Mouse (Mus musculus) intestine, embryonic 16.5 days (tissue): ENCODE results near the gene Fbxw4. TPM values are rescaled to one million over a fixed set of nuclear protein-coding genes. Genes with fewer than 3 reads are reported as not detected.
A peak's percentile ranks its signal among the peaks of the same experiment; 100 is the strongest.

Experiments used
- ATAC-seq: fragments of 200-750 bp; cut with Nextera tagmentation; 2 replicates; pipeline ENCODE4 v1.8.0; 2017; ENCODE audit warnings: moderate TSS enrichment, moderate library complexity
- H3K27ac ChIP-seq: fragments of 300-500 bp; sonication (generic); 2 replicates; pipeline ENCODE4 v1.5.1; 2014; ENCODE audit warnings: mild to moderate bottlenecking, low read length
- H3K27me3 ChIP-seq: fragments of 300-500 bp; sonication (generic); replicated peaks from 2 replicates; pipeline ENCODE4 v1.6.1; 2014; ENCODE audit warnings: low read length, control low read depth, mixed read lengths; ENCODE audit not compliant: control insufficient read depth, insufficient read depth
- H3K36me3 ChIP-seq: fragments of 300-500 bp; sonication (generic); 2 replicates; pipeline ENCODE4 v1.6.1; 2014; ENCODE audit warnings: low read length, control low read depth; ENCODE audit not compliant: control insufficient read depth, insufficient read depth
- H3K4me1 ChIP-seq: fragments of 300-500 bp; sonication (generic); 2 replicates; pipeline ENCODE4 v1.6.1; 2014; ENCODE audit warnings: low read length, control low read depth, mixed read lengths; ENCODE audit not compliant: control insufficient read depth, insufficient read depth
- H3K4me2 ChIP-seq: fragments of 300-500 bp; sonication (generic); 2 replicates; pipeline ENCODE4 v1.6.1; 2014; ENCODE audit warnings: low read depth, low read length, control low read depth
- H3K4me3 ChIP-seq: fragments of 300-500 bp; sonication (generic); 2 replicates; pipeline ENCODE4 v1.5.1; 2014; ENCODE audit warnings: mild to moderate bottlenecking, low read length
- H3K9ac ChIP-seq: fragments of 300-500 bp; sonication (generic); 2 replicates; pipeline ENCODE4 v1.6.1; 2014; ENCODE audit warnings: low read depth, low read length
- H3K9me3 ChIP-seq: fragments of 300-500 bp; sonication (generic); 2 replicates; pipeline ENCODE4 v1.6.1; 2016; ENCODE audit warnings: low read length, control low read depth; ENCODE audit not compliant: control insufficient read depth
- WGBS: fragments of 180-500 bp; shearing (Covaris S2); extraction: QIAGEN DNeasy Blood & Tissue Kit; methylation state at CpG from one replicate; pipeline ENCODE4 v1.1.7; 2014; 5-methylcytosine and 5-hydroxymethylcytosine counted together
- polyA plus RNA-seq: library from polyadenylated mRNA; unstranded; fragments of >200 nt; fragmentation: Nextera tagmentation; extraction: Ambion mirVana; gene quantifications from 2 replicates; pipeline ENCODE4 v1.2.1, GENCODE M21; 2015

The Fbxw4 gene
- polyA plus RNA-seq, 1 experiment from 2014 or later, result 2.5 TPM

DNA sequence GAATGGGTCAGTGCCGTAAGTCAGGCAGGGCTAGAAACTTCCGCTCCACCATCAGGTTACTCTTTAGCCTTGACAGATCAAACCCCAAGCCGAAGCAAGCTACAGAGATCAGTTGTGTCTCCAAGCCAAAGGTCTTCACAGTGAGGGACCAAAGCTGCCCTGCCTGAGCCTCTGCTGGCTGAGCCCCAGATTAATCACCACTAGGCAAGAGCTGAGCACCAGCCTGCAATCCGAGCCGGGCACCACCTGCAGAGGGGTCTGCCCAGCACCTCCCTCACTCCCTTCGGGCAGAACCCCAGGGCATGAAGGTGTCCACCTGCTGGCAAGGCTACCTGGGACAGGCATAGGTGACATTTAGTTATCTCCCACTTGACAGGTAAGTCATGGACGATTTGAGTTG lies 39.1 kb downstream of the Fbxw4 start:
- H3K36me3 ChIP-seq, result no peaks in the 10 kb centered on the region
- no peak overlapping the region for H3K27ac ChIP-seq
- H3K27me3 ChIP-seq, result no peaks in the 10 kb centered on the region
- H3K4me2 ChIP-seq, result no peak overlapping the region
- no peak overlapping the region for H3K4me3 ChIP-seq
- H3K9me3 ChIP-seq, result no peaks in the 10 kb centered on the region
- WGBS, result 60% methylated on average over 7 of the region's 7 CpGs
- H3K4me1 ChIP-seq, result peaks cover 7% of the 10 kb centered on the region
- ATAC-seq, result no peak
- H3K9ac ChIP-seq, result no peak overlapping the region

DNA sequence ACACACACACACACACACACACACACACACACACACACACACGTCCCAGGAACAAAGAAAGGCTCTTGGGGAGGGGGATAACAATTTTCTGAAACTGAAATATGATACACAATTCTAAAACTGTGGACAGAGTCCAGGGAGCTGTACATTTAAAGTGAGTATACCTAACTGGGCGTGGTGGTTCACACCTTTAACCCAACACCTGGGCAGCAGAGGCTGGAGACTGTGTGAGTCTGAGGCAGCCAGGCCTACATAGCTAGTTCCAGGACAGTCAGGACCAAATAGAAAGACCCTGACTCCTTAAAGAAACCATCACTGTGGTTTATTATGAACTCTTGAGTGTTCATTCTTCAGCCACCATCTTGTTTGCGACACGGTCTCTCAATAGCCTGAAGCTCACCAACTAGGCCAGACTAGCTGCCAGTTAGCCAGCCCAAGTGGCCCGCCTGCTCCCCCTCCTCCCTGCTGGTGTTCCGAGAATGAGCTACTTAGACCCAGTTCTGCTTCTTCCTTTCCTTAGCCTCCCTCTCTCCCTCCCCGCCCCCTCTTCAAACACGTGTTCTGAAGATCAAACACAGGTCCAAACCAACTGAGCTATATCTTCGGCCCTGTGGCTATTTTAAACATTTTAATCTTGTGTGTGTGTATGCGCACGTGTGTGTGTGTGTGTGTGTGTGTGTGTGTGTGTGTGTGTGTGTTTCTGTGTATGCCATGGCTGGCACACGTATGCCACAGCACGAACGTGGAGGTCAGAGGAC lies 40.2 kb downstream of the Fbxw4 start:
- no peak for ATAC-seq
- Histone ChIP-seq H3K4me1 (peaks cover 7% of the 10 kb centered on the region), H3K9ac (no peak overlapping the region), H3K4me2 (no peak overlapping the region), H3K9me3 (no peaks in the 10 kb centered on the region), H3K27me3 (no peaks in the 10 kb centered on the region), H3K36me3 (no peaks in the 10 kb centered on the region), H3K27ac (no peak overlapping the region), H3K4me3 (no peak overlapping the region)
- 76% methylated on average over 14 of the region's 14 CpGs for WGBS

DNA sequence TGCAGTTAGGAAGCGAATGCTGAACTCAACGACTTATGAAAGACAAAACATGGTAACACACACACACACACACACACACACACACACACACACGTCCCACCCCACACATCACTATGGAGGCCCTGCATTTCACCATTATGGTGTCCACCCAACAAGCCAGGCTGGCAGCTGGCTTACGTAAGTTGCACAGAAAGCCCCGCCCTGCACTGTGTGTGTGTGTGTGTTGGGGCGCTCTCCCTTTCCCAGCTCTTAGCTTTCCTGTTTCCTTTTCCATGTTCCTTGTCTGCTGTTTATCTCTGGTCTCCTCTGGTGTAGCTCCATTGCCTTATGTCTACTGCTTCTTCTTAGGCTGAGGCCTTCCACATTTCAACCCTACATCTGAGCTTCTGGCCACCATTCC lies 41.9 kb downstream of the Fbxw4 start:
- 79% methylated on average over 6 of the region's 6 CpGs for WGBS
- no peaks in the 10 kb centered on the region for H3K36me3 ChIP-seq
- H3K27ac ChIP-seq, result no peak overlapping the region
- no peak for ATAC-seq
- no peaks in the 10 kb centered on the region for H3K9me3 ChIP-seq
- no peaks in the 10 kb centered on the region for H3K27me3 ChIP-seq
- no peak overlapping the region for H3K4me3 ChIP-seq
- H3K9ac ChIP-seq, result no peak overlapping the region
- H3K4me2 ChIP-seq, result no peak overlapping the region
- peaks cover 7% of the 10 kb centered on the region for H3K4me1 ChIP-seq

DNA sequence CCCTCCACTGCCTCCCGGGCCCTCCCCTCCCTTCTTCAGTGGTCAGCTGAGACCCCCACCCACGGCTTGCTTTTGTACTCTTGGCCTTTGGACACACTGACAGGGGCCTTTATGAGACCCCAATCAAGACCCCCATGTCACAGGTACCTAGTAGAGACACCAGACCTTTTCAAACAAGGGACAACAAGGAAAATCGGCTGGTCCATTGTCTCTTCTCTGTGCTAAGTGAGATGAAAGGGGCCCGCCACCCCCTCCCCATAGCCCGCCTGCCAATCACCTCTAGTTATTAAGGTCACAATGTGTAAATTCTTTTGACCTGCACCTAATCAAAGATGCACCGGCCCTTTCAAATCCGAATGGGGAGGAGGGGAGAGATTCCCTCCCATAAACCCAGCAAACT lies 43.4 kb downstream of the Fbxw4 start:
- Histone ChIP-seq H3K4me3 (no peak overlapping the region), H3K4me2 (no peak overlapping the region), H3K27ac (no peak overlapping the region), H3K27me3 (no peaks in the 10 kb centered on the region), H3K36me3 (no peaks in the 10 kb centered on the region), H3K9me3 (no peaks in the 10 kb centered on the region), H3K4me1 (peaks cover 7% of the 10 kb centered on the region), H3K9ac (no peak overlapping the region)
- 50% methylated on average over 7 of the region's 7 CpGs for WGBS
- ATAC-seq, result no peak

DNA sequence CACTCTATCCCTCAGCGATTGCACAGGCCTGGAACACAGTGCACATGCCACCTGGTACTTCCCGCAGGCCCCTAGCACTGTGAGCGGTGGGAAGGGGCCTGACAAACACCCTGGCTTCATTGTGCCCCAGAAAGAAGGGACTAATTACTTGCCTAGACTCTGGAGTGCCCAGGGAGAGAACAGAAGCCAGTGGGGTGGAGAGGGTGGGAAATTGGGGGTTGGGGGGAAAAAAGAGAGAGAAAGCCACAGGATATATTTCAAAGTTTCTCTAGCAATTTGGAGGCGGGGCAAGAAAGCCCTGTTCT lies 43.9 kb downstream of the Fbxw4 start:
- Histone ChIP-seq H3K27me3 (no peaks in the 10 kb centered on the region), H3K27ac (no peak overlapping the region), H3K9ac (no peak overlapping the region), H3K4me3 (no peak overlapping the region), H3K4me2 (no peak overlapping the region), H3K4me1 (peaks cover 7% of the 10 kb centered on the region), H3K36me3 (no peaks in the 10 kb centered on the region), H3K9me3 (no peaks in the 10 kb centered on the region)
- WGBS, result 52% methylated on average over 4 of the region's 4 CpGs
- no peak for ATAC-seq

DNA sequence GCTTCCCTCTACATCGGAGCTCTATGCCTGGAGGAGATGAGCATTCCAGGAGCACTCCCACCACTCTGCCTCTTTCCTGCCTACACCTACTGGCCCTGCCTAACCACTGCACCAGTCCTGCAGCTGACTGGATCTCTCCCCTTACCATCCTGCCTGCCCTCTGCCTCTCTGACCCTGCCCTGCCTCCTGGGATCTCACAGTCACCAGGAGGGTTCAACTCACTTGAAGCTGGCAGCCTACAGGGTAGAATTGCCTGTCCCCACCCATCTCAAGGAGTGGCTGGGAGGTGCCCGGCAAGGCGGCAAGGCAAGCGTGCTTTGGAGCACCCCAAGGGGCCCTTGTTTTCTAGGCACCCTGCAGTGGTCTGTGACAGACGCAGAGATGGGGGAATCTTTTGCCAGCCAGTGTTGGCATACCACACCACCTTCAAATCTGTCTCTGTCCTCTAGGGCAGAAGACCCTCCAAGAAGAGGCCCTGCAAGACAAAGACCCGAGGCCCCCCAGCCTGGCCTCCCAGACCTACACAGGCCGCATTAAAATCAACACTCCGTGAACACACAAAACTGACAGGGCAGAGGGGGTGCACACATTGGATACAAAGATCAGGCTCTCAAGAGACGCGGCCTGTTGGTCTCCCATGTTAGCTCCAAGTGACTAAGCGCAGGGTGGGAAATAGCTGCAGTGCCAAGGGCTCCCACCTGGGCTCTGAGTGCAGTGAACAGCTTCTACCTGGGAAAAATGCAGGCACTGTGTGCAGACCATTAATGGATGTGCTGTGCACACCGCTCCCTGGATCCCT lies 44.5 kb downstream of the Fbxw4 start:
- no peaks in the 10 kb centered on the region for H3K27me3 ChIP-seq
- 71% methylated on average over 12 of the region's 12 CpGs for WGBS
- no peak overlapping the region for H3K27ac ChIP-seq
- no peaks in the 10 kb centered on the region for H3K9me3 ChIP-seq
- no peaks in the 10 kb centered on the region for H3K36me3 ChIP-seq
- peak; percentile 33; the same call in 1 of the 2 replicates for ATAC-seq
- no peak overlapping the region for H3K9ac ChIP-seq
- no peak overlapping the region for H3K4me3 ChIP-seq
- H3K4me1 ChIP-seq, result peaks cover 7% of the 10 kb centered on the region
- H3K4me2 ChIP-seq, result no peak overlapping the region

DNA sequence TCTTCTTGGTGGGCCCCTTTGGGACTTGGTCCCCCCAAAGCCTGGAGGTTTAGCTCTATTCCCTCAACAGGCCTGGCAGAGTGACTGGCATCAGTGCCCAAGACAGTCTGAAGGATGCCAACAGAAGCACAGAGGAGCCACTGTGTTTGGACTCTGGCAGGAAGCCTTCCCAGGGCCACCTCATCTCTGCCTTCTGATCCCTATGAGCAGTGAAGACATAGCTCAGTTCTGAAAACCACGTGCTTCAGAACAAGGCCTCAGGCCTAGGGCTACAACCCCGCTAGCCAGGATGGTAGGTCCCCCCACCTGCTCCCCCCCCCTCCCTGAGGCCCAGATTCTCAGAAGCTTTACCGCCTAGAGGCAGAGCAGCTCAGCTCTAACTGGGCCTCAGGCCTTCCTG lies 45.2 kb downstream of the Fbxw4 start:
- H3K9me3 ChIP-seq, result no peaks in the 10 kb centered on the region
- H3K27me3 ChIP-seq, result no peaks in the 10 kb centered on the region
- WGBS, result 70% methylated on average over 3 of the region's 3 CpGs
- H3K9ac ChIP-seq, result no peak overlapping the region
- H3K4me3 ChIP-seq, result no peak overlapping the region
- no peak for ATAC-seq
- no peak overlapping the region for H3K4me2 ChIP-seq
- no peak overlapping the region for H3K27ac ChIP-seq
- H3K36me3 ChIP-seq, result no peaks in the 10 kb centered on the region
- peaks cover 5% of the 10 kb centered on the region for H3K4me1 ChIP-seq

DNA sequence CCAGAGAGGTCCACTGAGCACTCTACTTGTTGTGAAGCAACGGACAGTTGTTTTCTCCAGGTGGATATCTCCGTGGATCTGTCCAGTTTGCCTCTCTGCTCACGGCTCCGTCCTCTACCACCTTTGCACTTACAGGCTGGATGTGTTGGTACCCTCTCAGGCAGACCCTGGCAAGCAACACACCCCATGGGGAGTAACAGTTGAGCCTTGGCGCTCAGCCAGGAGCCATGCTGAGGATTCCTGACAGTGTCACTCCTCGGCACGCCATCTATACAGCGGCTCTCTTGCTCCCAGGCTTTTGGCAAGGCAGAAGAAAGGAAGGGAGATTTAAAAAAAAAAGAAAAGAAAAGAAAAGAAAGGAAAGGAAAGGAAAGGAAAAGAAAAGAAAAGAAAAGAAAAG lies 45.7 kb downstream of the Fbxw4 start:
- H3K4me3 ChIP-seq, result no peak overlapping the region
- H3K4me2 ChIP-seq, result no peak overlapping the region
- no peaks in the 10 kb centered on the region for H3K27me3 ChIP-seq
- 79% methylated on average over 8 of the region's 8 CpGs for WGBS
- H3K36me3 ChIP-seq, result no peaks in the 10 kb centered on the region
- no peak overlapping the region for H3K27ac ChIP-seq
- H3K9me3 ChIP-seq, result no peaks in the 10 kb centered on the region
- peaks cover 4% of the 10 kb centered on the region for H3K4me1 ChIP-seq
- no peak overlapping the region for H3K9ac ChIP-seq
- ATAC-seq, result no peak

DNA sequence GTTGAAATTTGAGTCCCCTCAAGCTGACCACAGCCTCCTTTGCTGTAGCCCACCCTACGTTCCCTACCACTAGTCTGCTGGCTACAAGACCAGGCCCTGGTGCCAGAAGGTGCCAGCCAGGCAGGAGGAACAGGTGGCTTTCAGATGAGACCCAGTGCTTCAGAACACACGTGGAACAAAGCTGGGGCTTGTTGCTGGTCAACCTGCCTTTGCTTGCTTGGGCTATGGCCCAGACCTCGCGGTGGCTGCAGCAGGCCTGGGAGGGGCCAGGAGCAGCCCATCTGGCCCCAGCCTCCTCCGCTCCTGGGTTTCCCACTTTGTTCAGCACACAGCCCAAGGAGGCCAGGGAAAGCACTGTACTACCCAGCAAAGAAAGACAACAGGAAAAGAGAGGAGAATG lies 49.3 kb downstream of the Fbxw4 start:
- no peaks in the 10 kb centered on the region for H3K27me3 ChIP-seq
- H3K36me3 ChIP-seq, result no peaks in the 10 kb centered on the region
- no peak overlapping the region for H3K4me2 ChIP-seq
- no peak overlapping the region for H3K4me3 ChIP-seq
- H3K9me3 ChIP-seq, result no peaks in the 10 kb centered on the region
- no peak overlapping the region for H3K27ac ChIP-seq
- no peak for ATAC-seq
- no peak overlapping the region for H3K9ac ChIP-seq
- WGBS, result 82% methylated on average over 5 of the region's 5 CpGs
- no peaks in the 10 kb centered on the region; the same call in 1 of the 2 replicates for H3K4me1 ChIP-seq
